Mouse (Mus musculus): ENCODE measurements around the gene Dpep3. TPM values are rescaled to one million over a fixed set of nuclear protein-coding genes. Genes with fewer than 3 reads are reported as not detected.

Dpep3 gene
- polyA plus RNA-seq, 1 experiment: not detected

DNA sequence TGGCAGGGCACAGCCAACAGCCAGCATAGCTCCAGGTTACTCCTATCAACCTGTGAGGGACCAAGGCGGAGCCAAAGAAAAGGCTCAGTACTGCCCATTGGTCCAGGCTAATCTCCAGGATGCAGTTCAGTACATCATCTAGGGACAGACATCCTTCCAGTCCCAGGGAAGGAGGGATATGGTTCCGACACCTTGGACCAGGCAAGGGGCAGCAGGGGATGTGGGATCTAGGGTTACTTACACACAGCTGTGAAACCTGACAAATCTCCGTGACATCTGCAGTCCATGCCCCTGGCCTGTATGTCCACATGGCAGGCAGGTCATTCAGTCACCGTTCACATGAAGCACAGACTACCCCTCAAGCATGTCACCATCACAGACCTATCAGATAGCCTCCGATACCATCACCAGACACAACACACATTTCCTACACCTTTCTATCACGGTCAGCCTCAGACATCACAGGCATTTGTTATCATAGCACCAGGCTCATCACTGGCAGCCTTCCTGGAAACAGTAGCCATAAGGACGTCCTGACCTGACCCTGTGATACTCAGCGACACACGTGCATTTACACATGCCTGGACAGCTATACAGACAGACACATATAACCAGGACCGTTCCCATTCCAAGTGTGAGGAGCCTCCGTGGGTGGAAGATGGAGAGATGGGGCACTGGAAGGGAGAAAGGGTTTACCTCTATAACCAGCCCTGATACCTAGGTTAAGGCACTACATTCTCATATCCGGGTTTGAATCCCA is 14.5 kb downstream of the Dpep3 start:
- H3K4me3 ChIP-seq (ENCODE audit: insufficient read depth, low read depth, low read length): peak overlapping the region; percentile 96
- H3K4me1 ChIP-seq (ENCODE audit: control insufficient read depth, insufficient read depth, insufficient read length, low read length): peaks cover 7% of the 10 kb centered on the region; the same call in 1 of the 2 replicates
- no peak overlapping the region for H3K27ac ChIP-seq (replicated peaks; ENCODE audit: low read depth, low read length)

DNA sequence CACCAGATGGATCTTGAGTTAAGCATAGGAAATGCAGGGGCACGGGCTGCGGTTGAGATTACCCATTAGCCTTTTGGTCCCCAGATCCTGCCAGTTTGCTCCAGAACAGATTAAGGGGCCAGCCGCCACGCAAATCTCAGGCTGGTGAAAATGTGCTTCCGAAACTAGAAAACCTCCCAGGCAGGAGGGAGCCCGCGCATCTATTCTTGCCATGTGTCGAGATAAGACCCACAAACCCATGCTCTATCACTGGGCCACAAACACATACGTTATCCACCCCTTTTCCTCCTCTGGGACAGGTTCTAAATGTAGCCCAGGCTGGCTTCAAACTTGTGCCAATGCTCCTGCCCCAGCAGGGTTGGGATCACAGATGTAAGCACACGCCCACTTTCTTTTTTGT is 17.7 kb downstream of the Dpep3 start:
- no peak overlapping the region for H3K4me3 ChIP-seq (ENCODE audit: insufficient read depth, low read depth, low read length)
- no peak overlapping the region for H3K27ac ChIP-seq (replicated peaks; ENCODE audit: low read depth, low read length)
- H3K4me1 ChIP-seq (ENCODE audit: control insufficient read depth, insufficient read depth, insufficient read length, low read length): peaks cover 14% of the 10 kb centered on the region; the same call in 1 of the 2 replicates

DNA sequence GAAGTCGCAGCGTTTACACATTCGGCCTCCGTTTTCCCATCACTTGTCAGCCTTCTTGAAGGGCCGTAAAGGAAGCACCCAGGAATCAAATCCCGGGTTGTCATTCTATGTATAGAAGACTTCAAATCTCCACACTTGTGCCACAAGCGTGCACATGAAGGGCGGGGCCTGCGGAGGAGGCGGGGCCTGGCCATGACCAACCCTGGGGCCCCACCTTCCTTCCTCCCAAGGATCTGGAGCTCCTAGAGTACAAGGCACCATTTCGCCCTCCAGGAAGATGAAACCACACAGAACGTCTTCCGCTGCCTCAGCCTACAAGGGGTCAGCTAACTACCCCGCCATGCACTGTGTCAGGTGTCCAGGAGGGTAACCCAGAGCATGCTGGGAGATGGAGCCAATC is 18.1 kb downstream of the Dpep3 start:
- Histone ChIP-seq H3K4me1 (ENCODE audit: control insufficient read depth, insufficient read depth, insufficient read length, low read length) (peaks cover 13% of the 10 kb centered on the region; the same call in 1 of the 2 replicates), H3K4me3 (ENCODE audit: insufficient read depth, low read depth, low read length) (no peak overlapping the region), H3K27ac (replicated peaks; ENCODE audit: low read depth, low read length) (no peak overlapping the region)

DNA sequence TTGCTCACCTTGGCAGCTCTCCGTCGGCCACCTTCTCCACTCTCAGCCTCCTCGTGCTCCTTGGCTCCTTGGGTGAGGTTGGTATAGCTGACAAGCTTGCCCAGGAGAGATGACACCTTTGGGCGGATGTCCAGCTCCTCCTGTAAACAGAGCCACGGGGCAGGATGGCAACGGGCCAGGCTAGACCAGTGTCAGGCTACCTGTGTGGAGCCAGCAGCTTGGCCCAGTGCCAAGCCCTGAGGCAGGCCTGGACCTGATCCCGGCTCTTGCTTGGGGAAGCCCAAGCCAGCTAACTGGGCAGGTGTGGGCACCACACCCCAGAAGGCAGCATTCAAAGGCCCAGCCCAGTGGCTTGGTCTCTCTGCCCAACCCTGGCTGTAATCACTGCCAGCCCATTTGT is 19.9 kb downstream of the Dpep3 start:
- H3K27ac ChIP-seq (replicated peaks; ENCODE audit: low read depth, low read length): no peak overlapping the region
- peaks cover 13% of the 10 kb centered on the region; the same call in 1 of the 2 replicates for H3K4me1 ChIP-seq (ENCODE audit: control insufficient read depth, insufficient read depth, insufficient read length, low read length)

DNA sequence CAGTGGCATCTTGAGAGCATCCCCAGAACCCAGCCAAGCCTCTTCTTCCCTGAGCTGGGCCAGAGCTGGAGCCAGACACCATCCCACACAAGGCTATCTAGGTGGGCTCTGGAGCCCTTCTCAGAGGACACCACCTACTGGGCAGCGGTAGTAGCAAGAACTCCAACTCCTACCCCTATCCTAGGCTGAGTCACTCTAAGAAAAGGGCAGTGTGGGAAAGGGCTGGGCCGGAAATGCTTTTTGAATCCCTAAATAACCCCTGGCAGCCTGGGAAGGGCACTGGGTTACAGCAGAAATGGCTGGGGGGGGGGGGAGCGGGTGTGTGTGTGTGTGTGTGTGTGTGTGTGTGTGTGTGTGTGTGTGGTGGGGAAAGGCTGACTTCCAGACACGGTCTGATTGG is 21.4 kb downstream of the Dpep3 start:
- H3K4me1 ChIP-seq (ENCODE audit: control insufficient read depth, insufficient read depth, insufficient read length, low read length): peaks cover 13% of the 10 kb centered on the region; the same call in 1 of the 2 replicates
- no peak overlapping the region for H3K4me3 ChIP-seq (ENCODE audit: insufficient read depth, low read depth, low read length)
- no peak overlapping the region for H3K27ac ChIP-seq (replicated peaks; ENCODE audit: low read depth, low read length)

More for the DNA sequence above, 19.9 kb downstream of the Dpep3 start:
- no peak overlapping the region for H3K4me3 ChIP-seq (ENCODE audit: insufficient read depth, low read depth, low read length)

DNA sequence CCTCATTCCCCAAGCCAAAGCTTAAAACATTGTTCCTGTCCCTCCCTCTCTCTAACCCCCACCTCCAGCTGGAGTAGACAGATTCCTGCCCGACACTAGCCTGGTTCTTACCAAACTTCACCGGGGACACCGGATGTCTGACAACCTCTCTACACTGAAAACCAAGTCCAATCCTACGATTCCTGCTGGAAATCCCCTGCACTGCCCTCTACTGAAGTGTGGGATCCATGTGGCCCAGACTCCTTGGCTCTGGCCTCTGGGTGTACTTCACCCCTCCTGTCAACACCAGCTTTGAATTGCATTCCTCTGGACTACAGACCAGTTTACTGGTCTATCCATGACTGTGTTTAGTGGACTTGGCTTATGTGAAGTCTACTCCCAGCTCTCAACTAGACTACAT is 22.7 kb downstream of the Dpep3 start:
- Histone ChIP-seq H3K27ac (replicated peaks; ENCODE audit: low read depth, low read length) (no peak overlapping the region), H3K4me1 (ENCODE audit: control insufficient read depth, insufficient read depth, insufficient read length, low read length) (peaks cover 13% of the 10 kb centered on the region; the same call in 1 of the 2 replicates), H3K4me3 (ENCODE audit: insufficient read depth, low read depth, low read length) (no peak overlapping the region)

DNA sequence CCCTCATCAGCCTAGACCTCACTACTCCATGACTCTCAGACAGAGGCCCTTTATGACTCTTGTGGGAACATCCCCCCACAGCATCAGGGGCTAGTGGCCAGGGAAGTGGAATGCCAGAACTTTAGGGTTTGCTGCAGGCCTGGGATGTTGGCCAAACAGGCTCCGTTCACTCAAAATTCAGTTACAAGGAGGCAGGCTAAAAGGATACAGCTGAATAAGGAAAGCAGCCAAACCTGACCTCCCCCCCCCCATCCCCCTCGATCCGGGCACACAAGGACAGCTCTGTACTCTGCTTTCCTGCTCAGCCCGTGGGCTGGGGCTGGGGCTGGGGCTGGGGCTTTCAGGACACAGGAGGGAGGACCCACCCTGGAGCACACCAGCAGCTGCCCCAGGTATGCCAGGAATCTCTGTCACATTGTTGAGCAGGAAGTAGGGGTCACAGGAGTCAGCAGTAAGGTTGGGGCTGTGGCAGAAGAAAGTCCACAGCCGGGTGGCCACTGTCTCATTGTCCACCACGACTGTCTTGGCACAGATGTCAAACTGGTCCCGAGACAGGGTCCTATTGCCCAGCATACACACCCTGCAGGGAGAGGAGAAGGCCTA is 28.1 kb downstream of the Dpep3 start:
- no peak overlapping the region for H3K4me3 ChIP-seq (ENCODE audit: insufficient read depth, low read depth, low read length)
- no peak overlapping the region for H3K27ac ChIP-seq (replicated peaks; ENCODE audit: low read depth, low read length)

DNA sequence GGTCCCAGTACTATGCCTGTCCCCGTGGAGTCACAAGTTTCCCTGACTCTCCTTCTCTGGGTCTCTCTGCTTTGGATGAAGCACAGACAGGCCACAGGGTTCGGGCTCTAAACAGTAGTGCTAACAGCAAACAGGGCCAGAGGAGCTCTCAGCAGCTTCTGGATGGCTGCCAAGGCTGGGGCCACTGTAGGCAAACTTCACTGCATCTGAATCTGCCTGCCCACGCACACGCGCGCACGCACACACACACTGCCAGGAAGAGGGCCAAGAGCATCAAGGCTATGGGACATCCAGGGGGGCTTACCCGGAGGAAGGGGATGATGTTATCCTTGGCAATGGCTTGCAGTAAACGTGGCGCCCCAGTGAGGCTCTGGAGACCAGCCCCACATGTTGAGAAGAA is 29.9 kb downstream of the Dpep3 start:
- no peaks in the 10 kb centered on the region for H3K4me1 ChIP-seq (ENCODE audit: control insufficient read depth, insufficient read depth, insufficient read length, low read length)
- H3K27ac ChIP-seq (replicated peaks; ENCODE audit: low read depth, low read length): no peak overlapping the region

More for the DNA sequence above, 28.1 kb downstream of the Dpep3 start:
- H3K4me1 ChIP-seq (ENCODE audit: control insufficient read depth, insufficient read depth, insufficient read length, low read length): no peaks in the 10 kb centered on the region

DNA sequence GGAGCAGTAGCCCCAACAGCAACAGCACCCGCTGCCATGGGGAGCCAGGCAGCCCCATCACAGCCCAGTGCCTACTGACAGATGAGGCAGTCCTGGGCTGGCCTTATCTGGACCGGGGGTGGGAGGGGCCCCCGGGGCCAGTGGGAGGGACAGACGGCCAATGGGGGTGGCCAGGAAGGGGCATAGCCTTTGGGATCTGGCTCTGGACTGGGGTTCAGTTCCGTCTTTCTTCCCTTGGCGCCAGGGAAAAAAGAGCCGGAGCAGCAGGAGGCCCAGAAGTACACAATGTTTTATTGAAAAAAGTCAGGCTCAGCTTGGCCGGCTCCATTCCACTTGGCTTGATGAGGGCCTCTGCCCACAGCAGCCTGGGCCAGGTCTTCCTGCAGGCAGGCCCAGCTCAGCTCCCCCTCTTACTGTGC is 35.9 kb downstream of the Dpep3 start, which contains the start of gene Lcat:
Gene Lcat, minus strand, starts transcription at position 62 of the 419 bp plus-strand sequence.
- H3K4me1 ChIP-seq (ENCODE audit: control insufficient read depth, insufficient read depth, insufficient read length, low read length): no peaks in the 10 kb centered on the region
- no peak within 1 kb of the TSS for H3K4me3 ChIP-seq (ENCODE audit: insufficient read depth, low read depth, low read length)
- H3K27ac ChIP-seq (replicated peaks; ENCODE audit: low read depth, low read length): no peak within 1 kb of the TSS

More for the DNA sequence above, 29.9 kb downstream of the Dpep3 start:
- no peak overlapping the region for H3K4me3 ChIP-seq (ENCODE audit: insufficient read depth, low read depth, low read length)

DNA sequence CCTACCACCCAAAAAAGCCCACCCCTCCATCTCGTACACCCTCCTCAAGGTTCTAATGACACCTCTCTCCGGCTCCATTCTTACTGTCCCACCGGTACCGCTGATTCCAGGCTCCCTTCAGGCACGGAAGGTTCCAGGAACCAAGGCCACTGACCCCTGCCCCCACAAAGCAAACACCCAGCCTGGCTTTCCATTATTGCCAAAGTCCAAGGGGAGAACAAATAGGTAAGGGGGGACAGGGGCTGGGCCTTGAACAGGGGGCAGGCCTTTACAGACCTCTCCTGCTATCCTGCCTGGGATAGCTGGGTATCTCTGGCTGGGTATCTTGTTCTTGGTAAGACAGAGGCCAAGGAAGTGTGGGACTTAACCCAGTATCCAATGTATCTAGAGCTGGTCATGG is 36.7 kb downstream of the Dpep3 start:
- Histone ChIP-seq H3K27ac (replicated peaks; ENCODE audit: low read depth, low read length) (no peak overlapping the region), H3K4me1 (ENCODE audit: control insufficient read depth, insufficient read depth, insufficient read length, low read length) (no peaks in the 10 kb centered on the region)

DNA sequence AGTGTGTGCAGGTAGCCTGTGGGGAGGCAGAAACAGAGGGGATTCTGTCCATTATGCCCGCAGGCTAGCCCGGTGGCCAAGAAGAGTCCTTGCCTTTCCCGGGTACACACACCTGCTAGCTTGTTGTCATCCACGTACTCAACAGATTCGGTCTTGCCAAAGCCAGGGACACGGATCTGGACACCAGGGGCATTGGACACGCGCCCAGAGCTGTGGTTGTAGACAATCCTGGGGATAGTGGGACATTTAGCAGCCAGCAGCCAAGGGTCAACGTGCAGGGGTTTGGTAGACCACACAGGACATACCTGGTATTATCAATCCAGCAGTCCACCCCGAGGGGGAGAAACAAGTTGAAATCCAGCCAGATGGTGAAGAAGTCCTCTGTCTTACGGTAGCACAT is 37.2 kb downstream of the Dpep3 start:
- Histone ChIP-seq H3K4me1 (ENCODE audit: control insufficient read depth, insufficient read depth, insufficient read length, low read length) (no peaks in the 10 kb centered on the region), H3K27ac (replicated peaks; ENCODE audit: low read depth, low read length) (no peak overlapping the region), H3K4me3 (ENCODE audit: insufficient read depth, low read depth, low read length) (no peak overlapping the region)

More for the DNA sequence above, 36.7 kb downstream of the Dpep3 start:
- H3K4me3 ChIP-seq (ENCODE audit: insufficient read depth, low read depth, low read length): no peak overlapping the region

DNA sequence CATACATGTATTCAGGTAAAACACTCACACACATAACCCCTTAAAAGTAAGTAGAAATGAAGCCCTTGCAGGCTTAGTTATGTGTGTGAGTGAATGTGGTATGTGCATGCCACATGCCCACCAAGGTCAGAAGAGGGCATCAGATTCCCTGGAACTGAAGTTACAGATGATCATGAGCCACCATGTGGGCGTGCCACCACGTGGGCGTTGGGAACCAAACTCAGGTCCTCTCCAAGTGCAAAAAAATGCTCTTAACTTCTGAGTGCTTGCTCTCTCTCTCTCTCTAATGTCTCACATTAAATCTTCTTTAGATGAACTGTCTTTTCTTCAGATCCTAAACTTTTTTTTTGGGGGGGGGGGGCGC is 40.9 kb downstream of the Dpep3 start, which contains the start of gene Psmb10:
Gene Psmb10, minus strand, starts transcription at position 139 of the 364 bp plus-strand sequence.
- no peaks in the 10 kb centered on the region; the same call in 1 of the 2 replicates for H3K4me1 ChIP-seq (ENCODE audit: control insufficient read depth, insufficient read depth, insufficient read length, low read length)
- H3K27ac ChIP-seq (replicated peaks; ENCODE audit: low read depth, low read length): peak within 1 kb of the TSS; percentile 87
- H3K4me3 ChIP-seq (ENCODE audit: insufficient read depth, low read depth, low read length): peak within 1 kb of the TSS; percentile 80

DNA sequence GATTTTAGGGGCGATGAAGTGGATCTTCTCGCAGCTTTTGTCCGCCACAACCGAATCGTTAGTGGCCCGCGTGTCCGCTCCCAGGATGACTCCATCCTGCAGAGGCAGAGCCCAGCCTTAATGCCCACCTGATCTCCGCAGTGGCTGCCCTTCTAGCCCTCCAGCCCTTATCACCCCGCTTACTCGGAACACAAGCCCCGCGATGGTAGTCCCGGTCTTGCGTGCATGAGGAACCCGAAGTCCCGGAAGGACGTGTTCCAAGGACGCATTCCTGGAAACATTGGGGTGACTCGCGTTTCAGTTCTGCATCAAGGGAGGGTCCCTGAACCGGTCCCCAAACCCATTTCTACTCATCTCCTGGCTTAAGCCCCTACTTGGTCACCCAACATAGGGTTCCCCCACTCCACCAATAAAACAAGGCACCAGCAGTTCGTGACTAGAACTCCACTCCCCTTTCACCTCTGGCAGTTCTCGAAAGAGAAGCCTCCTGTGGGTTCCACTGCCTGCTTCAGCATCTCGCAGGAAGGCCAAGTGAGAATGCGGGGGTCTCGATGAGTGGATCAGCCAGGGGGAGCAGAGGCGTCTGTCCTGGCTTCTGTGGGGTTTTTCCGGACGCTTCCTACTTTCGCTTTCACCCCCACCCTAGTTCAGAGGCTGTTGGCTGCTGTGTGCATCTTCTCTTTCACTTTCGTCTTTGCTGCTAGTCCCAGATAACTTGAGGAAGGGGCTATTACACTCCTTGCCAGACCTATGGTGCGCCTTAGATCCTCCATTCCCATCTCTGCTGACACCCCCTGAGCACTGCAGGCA is 41.5 kb downstream of the Dpep3 start:
- H3K4me3 ChIP-seq (ENCODE audit: insufficient read depth, low read depth, low read length): peak overlapping the region; percentile 80
- no peaks in the 10 kb centered on the region; the same call in 1 of the 2 replicates for H3K4me1 ChIP-seq (ENCODE audit: control insufficient read depth, insufficient read depth, insufficient read length, low read length)
- peak overlapping the region; percentile 87 for H3K27ac ChIP-seq (replicated peaks; ENCODE audit: low read depth, low read length)

DNA sequence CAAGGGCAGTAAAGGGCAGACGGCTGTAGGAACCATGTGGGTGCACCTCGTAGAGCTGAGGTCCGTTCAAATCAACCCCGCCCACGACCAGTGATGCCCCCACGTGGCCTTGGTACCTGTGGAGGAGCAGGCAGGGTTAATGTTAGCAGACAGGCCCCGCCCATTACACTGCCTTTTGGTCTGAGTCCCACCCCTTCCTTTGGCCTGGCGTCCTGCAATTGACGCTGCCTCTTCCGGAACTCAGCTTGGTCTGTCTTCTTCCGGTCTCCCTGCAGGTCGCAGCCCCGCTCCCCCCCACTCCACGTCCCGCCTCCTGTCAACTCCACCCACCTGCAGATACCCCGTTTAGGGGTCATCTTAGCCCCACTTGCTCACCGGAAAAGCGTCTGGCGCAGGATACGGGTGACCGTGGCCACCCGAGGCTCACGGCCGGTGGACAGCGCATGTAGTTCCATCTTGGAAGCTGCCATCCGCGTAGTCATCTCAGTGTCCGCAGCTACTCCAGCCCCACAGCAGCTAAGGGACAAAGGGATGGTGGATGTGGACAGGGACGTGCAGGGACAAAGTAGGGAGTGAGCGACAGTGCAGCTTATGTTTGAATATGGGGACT is 42.3 kb downstream of the Dpep3 start:
- Histone ChIP-seq H3K4me3 (ENCODE audit: insufficient read depth, low read depth, low read length) (peak overlapping the region; percentile 80), H3K27ac (replicated peaks; ENCODE audit: low read depth, low read length) (peak overlapping the region; percentile 87), H3K4me1 (ENCODE audit: control insufficient read depth, insufficient read depth, insufficient read length, low read length) (no peaks in the 10 kb centered on the region; the same call in 1 of the 2 replicates)
